Mouse (Mus musculus) C2C12 (cell line): Measurements from ENCODE around the gene Cabp7.

Experiments used
- CEBPB ChIP-seq: IDR thresholded peaks from one replicate; pipeline ENCODE4 v1.6.1; 2011; ENCODE audit warnings: low read depth, mild to moderate bottlenecking, control low read depth, moderate library complexity
- CTCF ChIP-seq: IDR thresholded peaks from one replicate; pipeline ENCODE4 v1.5.1; 2011; ENCODE audit not compliant: control insufficient read depth, insufficient read depth, insufficient read length
- MAX ChIP-seq: IDR thresholded peaks from one replicate; pipeline ENCODE4 v1.6.1; 2011; ENCODE audit warnings: mild to moderate bottlenecking, control low read depth
- USF1 ChIP-seq: IDR thresholded peaks from one replicate; pipeline ENCODE4 v1.6.1; 2011; ENCODE audit warnings: low read depth, mild to moderate bottlenecking, control low read depth, moderate library complexity

- no peak for TF ChIP-seq MAX
- TF ChIP-seq CTCF, result peak; percentile 37
- TF ChIP-seq USF1, result no peak
- TF ChIP-seq CEBPB, result no peak
Observed at GRCm38 (mm10) chr11:4772925-4773324, 26.3 kb upstream of the Cabp7 start.
